Mouse (Mus musculus) lung, embryonic 15.5 days (tissue): ENCODE measurements around the gene Cryba4. TPM values are rescaled to one million over a fixed set of nuclear protein-coding genes. Genes with fewer than 3 reads are reported as not detected.

Source experiments
- ATAC-seq: fragments of 200-750 bp; cut with Nextera tagmentation; 2 replicates; pipeline ENCODE4 v1.8.0; 2017; ENCODE audit warnings: moderate number of reproducible peaks, borderline replicate concordance; ENCODE audit not compliant: low FRiP score, low TSS enrichment; ENCODE audit errors: extremely low read depth
- H3K27ac ChIP-seq: fragments of 300-500 bp; sonication (generic); 2 replicates; pipeline ENCODE4 v1.5.1; 2015; ENCODE audit warnings: moderate library complexity, mild to moderate bottlenecking, inconsistent platforms
- H3K27me3 ChIP-seq: fragments of 300-500 bp; sonication (generic); 2 replicates; pipeline ENCODE4 v1.6.1; 2015; ENCODE audit warnings: inconsistent platforms
- H3K36me3 ChIP-seq: fragments of 300-500 bp; sonication (generic); 2 replicates; pipeline ENCODE4 v1.6.1; 2015; ENCODE audit warnings: inconsistent platforms
- H3K4me1 ChIP-seq: fragments of 300-500 bp; sonication (generic); 2 replicates; pipeline ENCODE4 v1.6.1; 2015; ENCODE audit warnings: inconsistent platforms
- H3K4me2 ChIP-seq: fragments of 300-500 bp; sonication (generic); 2 replicates; pipeline ENCODE4 v1.6.1; 2015; ENCODE audit warnings: inconsistent platforms, mild to moderate bottlenecking, moderate library complexity
- H3K4me3 ChIP-seq: fragments of 300-500 bp; sonication (generic); 2 replicates; pipeline ENCODE4 v1.5.1; 2015; ENCODE audit warnings: mild to moderate bottlenecking, inconsistent platforms
- H3K9ac ChIP-seq: fragments of 300-500 bp; sonication (generic); 2 replicates; pipeline ENCODE4 v1.6.1; 2015; ENCODE audit warnings: inconsistent platforms
- H3K9me3 ChIP-seq: fragments of 300-500 bp; sonication (generic); 2 replicates; pipeline ENCODE4 v1.6.1; 2016; ENCODE audit warnings: inconsistent platforms
- WGBS: fragments of 180-500 bp; shearing (Covaris S2); methylation state at CpG from one replicate; pipeline ENCODE4 v1.1.7; 2015; 5-methylcytosine and 5-hydroxymethylcytosine counted together
- polyA plus RNA-seq: library from polyadenylated mRNA; unstranded; fragments of >200 nt; fragmentation: Nextera tagmentation; extraction: Ambion mirVana; gene quantifications from 2 replicates; pipeline ENCODE4 v1.2.1, GENCODE M21; 2015

Gene Cryba4
- polyA plus RNA-seq, 1 experiment from 2014 or later = 1.6 TPM

DNA sequence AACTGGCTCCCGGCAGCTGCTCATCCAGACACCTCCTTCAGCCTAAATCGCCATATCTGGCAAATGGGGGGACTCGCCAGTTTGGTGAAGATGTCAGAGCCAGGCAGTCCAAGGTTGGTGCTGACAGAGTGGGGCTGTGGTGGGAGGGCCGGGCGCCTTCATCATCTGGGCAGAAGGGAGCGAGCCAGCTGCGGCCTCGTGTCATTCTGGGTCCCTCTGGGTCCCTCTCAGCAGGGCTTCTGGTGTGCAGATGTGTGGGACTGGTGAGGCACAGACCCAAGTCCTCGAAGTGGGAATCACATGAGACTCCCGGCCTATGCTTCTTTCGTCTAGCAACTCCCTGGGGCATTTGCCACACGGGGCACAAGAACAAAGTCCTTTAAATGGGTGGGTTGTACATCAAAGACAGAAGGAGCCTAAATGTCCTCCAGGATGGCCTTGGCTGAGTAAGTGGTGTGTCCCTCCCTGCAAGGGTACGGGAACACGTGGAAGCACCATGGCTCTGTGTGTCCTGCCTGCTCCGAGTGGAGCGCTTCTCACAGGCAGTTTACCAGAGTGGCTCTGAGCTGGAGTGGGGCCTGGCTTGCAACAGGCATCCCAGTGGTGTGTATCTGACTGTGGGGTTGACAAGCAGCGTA, 40.1 kb upstream of the Cryba4 start:
- Histone ChIP-seq H3K36me3 (no peaks in the 10 kb centered on the region), H3K4me2 (no peak overlapping the region), H3K9ac (no peak overlapping the region), H3K27ac (no peak overlapping the region), H3K27me3 (no peaks in the 10 kb centered on the region), H3K4me1 (peaks cover 44% of the 10 kb centered on the region), H3K9me3 (no peaks in the 10 kb centered on the region), H3K4me3 (no peak overlapping the region)
- ATAC-seq = no peak
- 79% methylated on average over 17 of the region's 17 CpGs for WGBS

- H3K27ac ChIP-seq = no peak overlapping the region
- no peak overlapping the region for H3K4me2 ChIP-seq
- no peaks in the 10 kb centered on the region for H3K27me3 ChIP-seq
- no peaks in the 10 kb centered on the region for H3K36me3 ChIP-seq
- no peaks in the 10 kb centered on the region for H3K9me3 ChIP-seq
- peaks cover 40% of the 10 kb centered on the region for H3K4me1 ChIP-seq
- no peak for ATAC-seq
- H3K9ac ChIP-seq = no peak overlapping the region
- H3K4me3 ChIP-seq = no peak overlapping the region
- WGBS = 86% methylated on average over 5 of the region's 5 CpGs
These were observed 39.5 kb upstream of the Cryba4 start for GRCm38 (mm10) chr5:112291866-112292265.

DNA sequence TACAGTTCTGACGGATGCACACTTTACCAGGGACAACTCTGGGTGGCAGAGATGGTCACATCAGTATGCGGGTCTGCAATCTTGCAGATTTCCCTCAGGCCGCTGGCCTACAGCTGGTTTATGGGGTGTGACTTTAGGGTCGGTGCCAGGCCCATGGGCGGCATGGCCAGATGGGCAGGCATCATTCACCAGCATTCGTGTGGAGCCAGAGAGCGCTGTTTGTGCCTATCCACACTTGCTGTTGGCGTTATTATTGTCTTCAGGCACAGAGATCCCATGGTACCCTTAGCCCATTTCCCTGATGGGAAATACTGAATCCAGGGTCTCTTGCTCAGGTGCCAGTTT, 38.2 kb upstream of the Cryba4 start:
- no peak overlapping the region for H3K4me2 ChIP-seq
- H3K4me3 ChIP-seq = no peak overlapping the region
- no peak overlapping the region for H3K9ac ChIP-seq
- 81% methylated on average over 8 of the region's 8 CpGs for WGBS
- peaks cover 36% of the 10 kb centered on the region for H3K4me1 ChIP-seq
- no peaks in the 10 kb centered on the region for H3K9me3 ChIP-seq
- no peak for ATAC-seq
- no peaks in the 10 kb centered on the region for H3K27me3 ChIP-seq
- no peaks in the 10 kb centered on the region for H3K36me3 ChIP-seq
- no peak overlapping the region; the same call in 1 of the 2 replicates for H3K27ac ChIP-seq

- no peak for ATAC-seq
- Histone ChIP-seq H3K9ac (no peak overlapping the region), H3K27ac (no peak overlapping the region; the same call in 1 of the 2 replicates), H3K4me2 (peak overlapping the region; percentile 41), H3K27me3 (no peaks in the 10 kb centered on the region), H3K4me1 (peaks cover 34% of the 10 kb centered on the region), H3K36me3 (no peaks in the 10 kb centered on the region), H3K9me3 (no peaks in the 10 kb centered on the region), H3K4me3 (peak overlapping the region; percentile 15; the same call in 1 of the 2 replicates)
- 72% methylated on average over 16 of the region's 16 CpGs for WGBS
These were observed 37.7 kb upstream of the Cryba4 start for GRCm38 (mm10) chr5:112289819-112290535.

GRCm38 (mm10) chr5:112289236-112289635, 36.9 kb upstream of the Cryba4 start:
- Histone ChIP-seq H3K4me3 (peak overlapping the region; percentile 15), H3K9me3 (no peaks in the 10 kb centered on the region), H3K4me2 (peak overlapping the region; percentile 41), H3K4me1 (peaks cover 38% of the 10 kb centered on the region), H3K9ac (no peak overlapping the region), H3K27ac (peak overlapping the region; percentile 41; the same call in 1 of the 2 replicates), H3K36me3 (no peaks in the 10 kb centered on the region), H3K27me3 (no peaks in the 10 kb centered on the region)
- ATAC-seq = no peak
- 26% methylated on average over 8 of the region's 8 CpGs for WGBS

- peak overlapping the region; percentile 41; the same call in 1 of the 2 replicates for H3K27ac ChIP-seq
- ATAC-seq = no peak
These were observed 36.1 kb upstream of the Cryba4 start for GRCm38 (mm10) chr5:112288193-112289141.

DNA sequence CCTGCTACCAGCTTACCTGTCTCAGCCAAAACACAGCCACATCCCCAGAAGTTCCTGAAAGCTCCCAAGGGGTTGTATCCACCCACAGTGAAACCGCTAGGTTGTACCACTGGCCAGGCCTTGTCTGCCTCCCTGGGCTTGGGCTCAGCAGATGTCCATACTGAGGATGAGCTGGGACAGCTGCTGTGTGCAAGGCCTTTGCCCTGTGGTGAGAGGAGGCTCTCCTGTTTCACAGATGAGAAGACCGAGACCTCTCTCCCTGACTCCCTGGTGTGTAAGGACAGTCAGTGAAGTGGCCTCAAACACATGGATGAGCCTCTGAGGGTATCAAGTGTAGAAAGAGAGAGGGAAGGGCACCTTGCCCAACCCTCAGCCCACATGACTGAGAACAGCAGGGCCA, 35.3 kb upstream of the Cryba4 start:
- H3K4me3 ChIP-seq = no peak overlapping the region
- peaks cover 48% of the 10 kb centered on the region for H3K4me1 ChIP-seq
- no peak for ATAC-seq
- no peaks in the 10 kb centered on the region for H3K9me3 ChIP-seq
- H3K27ac ChIP-seq = peak overlapping the region; percentile 1; the same call in 1 of the 2 replicates
- WGBS = 84% methylated on average over 2 of the region's 2 CpGs
- no peak overlapping the region for H3K9ac ChIP-seq
- no peaks in the 10 kb centered on the region for H3K27me3 ChIP-seq
- H3K36me3 ChIP-seq = no peaks in the 10 kb centered on the region
- H3K4me2 ChIP-seq = no peak overlapping the region

More at GRCm38 (mm10) chr5:112288193-112289141, 36.1 kb upstream of the Cryba4 start:
- Histone ChIP-seq H3K9me3 (no peaks in the 10 kb centered on the region), H3K36me3 (no peaks in the 10 kb centered on the region), H3K27me3 (no peaks in the 10 kb centered on the region), H3K4me3 (peak overlapping the region; percentile 15; the same call in 1 of the 2 replicates), H3K4me1 (peaks cover 45% of the 10 kb centered on the region), H3K9ac (no peak overlapping the region), H3K4me2 (peak overlapping the region; percentile 41)
- 76% methylated on average over 9 of the region's 9 CpGs for WGBS

DNA sequence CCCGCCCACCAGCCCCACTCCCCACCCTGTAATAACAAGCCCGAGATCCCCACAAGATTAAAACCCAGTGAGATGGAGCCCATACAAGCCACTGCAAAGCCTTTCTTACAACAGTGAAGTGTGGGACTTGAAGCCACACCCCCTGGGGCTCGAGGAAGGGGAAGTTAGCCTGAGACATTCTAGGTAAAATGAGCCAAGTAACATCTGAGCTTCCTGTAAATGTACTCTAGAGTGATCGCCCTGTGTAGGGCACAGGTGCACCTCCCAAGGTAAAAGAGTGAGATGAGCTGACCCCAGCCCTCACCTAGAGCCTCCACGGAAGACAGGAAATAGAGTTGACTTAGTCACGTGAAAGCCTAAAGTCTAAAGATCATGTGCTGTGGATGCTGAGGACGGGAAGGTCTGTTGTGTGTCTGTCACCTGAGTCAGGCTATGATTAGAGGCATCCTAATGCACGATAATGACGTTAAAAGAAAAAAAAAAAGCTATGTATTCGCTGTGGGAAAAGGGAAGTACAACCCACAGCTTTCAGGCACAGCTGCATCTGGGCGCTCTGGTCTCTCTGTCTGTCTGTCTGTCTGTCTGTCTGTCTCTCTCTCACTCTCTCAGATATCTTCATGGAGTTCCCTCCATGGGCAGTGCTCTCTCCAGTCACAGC, 34.8 kb upstream of the Cryba4 start:
- no peak overlapping the region for H3K4me3 ChIP-seq
- 67% methylated on average over 11 of the region's 11 CpGs for WGBS
- no peak overlapping the region for H3K4me2 ChIP-seq
- H3K36me3 ChIP-seq = no peaks in the 10 kb centered on the region
- no peak overlapping the region; the same call in 1 of the 2 replicates for H3K27ac ChIP-seq
- ATAC-seq = no peak
- H3K9me3 ChIP-seq = no peaks in the 10 kb centered on the region
- no peak overlapping the region for H3K9ac ChIP-seq
- no peaks in the 10 kb centered on the region for H3K27me3 ChIP-seq
- peaks cover 53% of the 10 kb centered on the region for H3K4me1 ChIP-seq

- Histone ChIP-seq H3K27ac (no peak overlapping the region), H3K4me2 (no peak overlapping the region), H3K36me3 (no peaks in the 10 kb centered on the region), H3K4me3 (no peak overlapping the region), H3K9me3 (no peaks in the 10 kb centered on the region), H3K27me3 (no peaks in the 10 kb centered on the region), H3K9ac (no peak overlapping the region), H3K4me1 (peaks cover 58% of the 10 kb centered on the region)
- 51% methylated on average over 2 of the region's 2 CpGs for WGBS
- ATAC-seq = no peak
These were observed 34.3 kb upstream of the Cryba4 start for GRCm38 (mm10) chr5:112286608-112286983.

DNA sequence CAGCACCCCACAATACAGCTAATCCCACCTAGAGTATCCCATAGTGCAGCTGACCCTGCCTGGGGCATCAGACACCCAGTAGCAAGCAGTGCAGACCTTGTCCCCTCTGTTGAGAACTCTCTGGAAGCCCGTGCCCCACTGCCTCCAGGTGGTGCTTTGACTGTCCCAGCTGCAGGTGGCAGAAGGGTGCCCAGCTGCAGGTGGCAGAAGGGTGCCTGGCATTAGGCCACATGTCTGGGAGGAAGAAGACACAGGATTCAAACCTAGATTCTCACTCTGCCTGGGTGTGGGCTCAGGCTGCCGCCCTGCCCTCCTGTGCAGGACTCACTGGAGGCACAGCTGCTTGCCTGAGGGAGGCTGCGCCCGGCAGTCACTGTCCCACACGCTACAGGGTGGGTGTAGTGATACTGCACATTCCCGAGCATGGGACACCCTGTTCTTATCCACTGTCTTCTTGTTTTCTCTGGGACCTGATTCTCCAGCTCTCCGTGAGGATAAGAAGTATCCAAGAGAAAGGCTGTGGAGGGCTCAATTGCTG, 33.3 kb upstream of the Cryba4 start:
- H3K27ac ChIP-seq = 0 out of 2 replicates have a peak overlapping the region, but pooled peaks have one; percentile 3
- H3K4me1 ChIP-seq = peaks cover 68% of the 10 kb centered on the region
- WGBS = 84% methylated on average over 7 of the region's 7 CpGs

DNA sequence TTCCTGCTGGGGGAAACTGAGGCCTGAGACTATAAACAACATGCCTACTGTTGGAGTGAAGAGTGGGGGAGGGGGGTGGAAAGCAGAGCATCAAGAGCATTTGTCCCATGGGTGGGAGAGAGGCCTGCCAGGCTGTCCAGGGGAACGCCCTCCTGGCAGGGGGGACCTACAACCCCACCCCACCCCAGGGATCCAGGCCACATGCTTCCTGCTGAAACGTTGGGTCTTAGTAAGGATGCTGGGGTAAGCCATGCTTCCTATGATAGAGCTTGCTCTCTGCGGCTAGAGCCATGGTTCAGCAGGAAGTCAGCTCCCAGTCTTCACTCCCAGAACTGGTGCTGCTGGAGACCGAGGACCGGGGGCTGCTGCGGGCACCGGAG, 31.9 kb upstream of the Cryba4 start:
- H3K4me1 ChIP-seq = peaks cover 68% of the 10 kb centered on the region
- H3K27ac ChIP-seq = peak overlapping the region; percentile 83
- no peak overlapping the region for H3K9ac ChIP-seq
- H3K36me3 ChIP-seq = no peaks in the 10 kb centered on the region
- 65% methylated on average over 7 of the region's 7 CpGs for WGBS
- ATAC-seq = no peak
- no peaks in the 10 kb centered on the region for H3K9me3 ChIP-seq
- no peak overlapping the region for H3K4me3 ChIP-seq
- no peak overlapping the region for H3K4me2 ChIP-seq
- no peaks in the 10 kb centered on the region for H3K27me3 ChIP-seq

More for the DNA sequence above, 33.3 kb upstream of the Cryba4 start:
- Histone ChIP-seq H3K36me3 (no peaks in the 10 kb centered on the region), H3K27me3 (no peaks in the 10 kb centered on the region), H3K9ac (no peak overlapping the region), H3K4me3 (no peak overlapping the region), H3K4me2 (no peak overlapping the region), H3K9me3 (no peaks in the 10 kb centered on the region)
- no peak for ATAC-seq
